Mouse (Mus musculus): Measurements from ENCODE around the gene Ddx39b. TPM values are rescaled to one million over a fixed set of nuclear protein-coding genes. Genes with fewer than 3 reads are reported as not detected.

The Ddx39b gene
- total and polyA plus RNA-seq, 3 experiments = 208 to 411 (median 242) TPM

DNA sequence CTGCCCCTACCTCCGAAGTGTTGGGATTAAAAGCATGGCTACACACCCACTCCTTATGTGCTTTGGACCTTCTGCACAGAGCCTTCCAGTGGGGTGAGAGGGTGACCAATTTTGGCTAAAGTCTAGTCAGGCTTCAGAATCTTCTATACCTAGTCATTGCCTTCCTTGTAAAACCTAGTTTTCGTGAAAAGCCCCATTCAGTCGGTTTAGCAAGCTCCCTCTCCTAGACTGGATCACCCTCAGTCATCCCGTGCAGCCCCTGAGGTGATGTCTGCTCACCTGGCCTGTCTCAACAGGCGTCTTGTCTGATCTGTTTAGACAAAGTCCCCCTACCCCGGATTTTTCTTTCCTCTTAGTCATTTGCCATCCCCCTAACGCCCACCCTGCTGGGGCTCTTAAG, 43.5 kb upstream of the Ddx39b start:
- Histone ChIP-seq H3K79me2 (replicated peaks; ENCODE audit: control insufficient read depth, extremely low read depth, insufficient read depth, poor library complexity, severe bottlenecking) (peaks cover 28% of the 10 kb centered on the region), H3K27ac (ENCODE audit: insufficient read depth, low read depth) (peak overlapping the region; percentile 73), H3K4me3 (replicated peaks in 1 of 3; ENCODE audit: low read depth in 2 of 3, low read length in 2 of 3, poor library complexity in 1 of 3) (no peak overlapping the region), H3K9me3 (replicated peaks; ENCODE audit: low read length) (no peaks in the 10 kb centered on the region), H3K36me3 (replicated peaks in 1 of 2; ENCODE audit: control insufficient read depth in 1 of 2, insufficient read depth in 1 of 2, low read length in 1 of 2) (peaks cover 3 to 15% of the 10 kb centered on the region in 2 experiments), H3K4me1 (ENCODE audit: control insufficient read depth in 1 of 2, insufficient read depth in 2 of 2) (peaks cover 18 to 43% of the 10 kb centered on the region in 2 experiments), H3K27me3 (replicated peaks) (no peaks in the 10 kb centered on the region), H3K9ac (ENCODE audit: insufficient read depth, low read depth) (no peak overlapping the region), H3K4me2 (ENCODE audit: insufficient read depth, low read depth, poor library complexity, severe bottlenecking) (no peak overlapping the region)
- DNase-seq (ENCODE audit: extremely low read depth) = no peak
- dilution Hi-C loops (cut with MboI; ENCODE audit: extremely low pct_ligation_motif_present, extremely low pct_unique_long_range_greater_than_20kb, low sequenced_read_pairs) (no loop called here), in situ Hi-C loops (cut with MboI; ENCODE audit: low pct_ligation_motif_present, low pct_unique_long_range_greater_than_20kb, low sequenced_read_pairs) (no loop called here)
- TF ChIP-seq KAT2A (IDR thresholded peaks at IDR 0.05; ENCODE audit: insufficient replicate concordance, low read length) (no peak), GABPA (IDR thresholded peaks at IDR 0.05; ENCODE audit: insufficient replicate concordance, low read depth, low read length) (no peak)

DNA sequence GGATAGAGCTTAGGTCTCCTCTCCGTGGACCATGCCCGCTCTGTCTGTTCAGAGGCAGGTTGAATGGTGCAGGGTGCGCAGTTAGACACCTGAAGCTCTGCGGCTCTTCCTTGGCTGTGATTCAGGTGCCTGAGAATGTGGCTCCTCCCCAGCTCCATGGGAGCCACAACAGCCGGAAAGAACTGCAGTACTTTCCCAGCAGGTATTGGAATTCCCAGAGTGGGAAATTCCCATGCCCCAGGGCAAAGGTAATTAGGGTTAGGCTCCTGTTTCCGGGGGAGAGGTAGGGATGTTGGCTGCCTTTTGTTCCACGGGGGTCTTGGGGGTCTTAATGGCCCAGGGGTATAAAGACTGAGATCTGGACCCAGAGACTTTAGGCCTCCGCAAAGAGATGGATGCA, 42.6 kb upstream of the Ddx39b start:
- peaks cover 28% of the 10 kb centered on the region for H3K79me2 ChIP-seq (replicated peaks; ENCODE audit: control insufficient read depth, extremely low read depth, insufficient read depth, poor library complexity, severe bottlenecking)
- H3K9ac ChIP-seq (ENCODE audit: insufficient read depth, low read depth) = no peak overlapping the region
- dilution Hi-C loops (cut with MboI; ENCODE audit: extremely low pct_ligation_motif_present, extremely low pct_unique_long_range_greater_than_20kb, low sequenced_read_pairs) = no loop called here
- in situ Hi-C loops (cut with MboI; ENCODE audit: low pct_ligation_motif_present, low pct_unique_long_range_greater_than_20kb, low sequenced_read_pairs) = no loop called here
- DNase-seq (ENCODE audit: extremely low read depth) = no peak
- H3K27ac ChIP-seq (ENCODE audit: insufficient read depth, low read depth) = peak overlapping the region; percentile 18; the same call in 1 of the 2 replicates
- no peaks in the 10 kb centered on the region for H3K27me3 ChIP-seq (replicated peaks)
- H3K4me1 ChIP-seq (ENCODE audit: control insufficient read depth in 1 of 2, insufficient read depth in 2 of 2) = peaks cover 11 to 43% of the 10 kb centered on the region in 2 experiments
- H3K36me3 ChIP-seq (replicated peaks in 1 of 2; ENCODE audit: control insufficient read depth in 1 of 2, insufficient read depth in 1 of 2, low read length in 1 of 2) = peaks cover 3 to 15% of the 10 kb centered on the region in 2 experiments
- H3K4me2 ChIP-seq (ENCODE audit: insufficient read depth, low read depth, poor library complexity, severe bottlenecking) = peak overlapping the region; percentile 95
- no peaks in the 10 kb centered on the region for H3K9me3 ChIP-seq (replicated peaks; ENCODE audit: low read length)
- no peak for TF ChIP-seq ZC3H11A (IDR thresholded peaks at IDR 0.05; ENCODE audit: low read depth, low read length)
- peak; percentile 47; the same call in 1 of the 2 replicates for TF ChIP-seq POLR2A (IDR thresholded peaks at IDR 0.05; ENCODE audit: low read depth, low read length)
- peak overlapping the region in 1 of 3 experiments; percentile 73 for H3K4me3 ChIP-seq (replicated peaks in 1 of 3; ENCODE audit: low read depth in 2 of 3, low read length in 2 of 3, poor library complexity in 1 of 3)

DNA sequence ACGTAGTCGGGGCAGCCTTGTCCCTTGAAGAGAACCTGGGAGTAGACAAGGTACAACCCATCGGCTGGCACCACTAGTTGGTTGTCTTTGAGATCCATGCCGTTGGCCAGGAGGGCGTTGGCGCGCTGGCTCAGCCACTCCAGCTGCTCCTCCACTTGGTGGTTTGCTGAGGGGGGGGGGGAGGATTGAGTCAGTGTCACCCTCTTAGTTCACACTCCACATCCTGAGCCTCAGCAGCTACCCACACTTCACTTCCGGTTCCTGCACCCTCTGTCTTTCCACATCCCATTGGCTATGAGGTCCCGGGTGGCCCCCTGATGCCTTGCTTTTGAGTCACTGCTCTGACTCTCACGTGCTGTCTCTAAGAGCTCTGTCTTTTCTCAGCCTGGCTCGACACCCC, 41.1 kb upstream of the Ddx39b start:
- peak; percentile 93 for DNase-seq (ENCODE audit: extremely low read depth)
- H3K4me3 ChIP-seq (replicated peaks in 1 of 3; ENCODE audit: low read depth in 2 of 3, low read length in 2 of 3, poor library complexity in 1 of 3) = peak overlapping the region; percentile 68 to 92 (median 73)
- peaks cover 3 to 15% of the 10 kb centered on the region in 2 experiments for H3K36me3 ChIP-seq (replicated peaks in 1 of 2; ENCODE audit: control insufficient read depth in 1 of 2, insufficient read depth in 1 of 2, low read length in 1 of 2)
- H3K4me1 ChIP-seq (ENCODE audit: control insufficient read depth in 1 of 2, insufficient read depth in 2 of 2) = peaks cover 17 to 54% of the 10 kb centered on the region in 2 experiments; a peak in 3 of 4 replicates
- peaks cover 28% of the 10 kb centered on the region for H3K79me2 ChIP-seq (replicated peaks; ENCODE audit: control insufficient read depth, extremely low read depth, insufficient read depth, poor library complexity, severe bottlenecking)
- in situ Hi-C loops (cut with MboI; ENCODE audit: low pct_ligation_motif_present, low pct_unique_long_range_greater_than_20kb, low sequenced_read_pairs) (no loop called here), dilution Hi-C loops (cut with MboI; ENCODE audit: extremely low pct_ligation_motif_present, extremely low pct_unique_long_range_greater_than_20kb, low sequenced_read_pairs) (no loop called here)
- peak overlapping the region; percentile 83; the same call in 1 of the 2 replicates for H3K9ac ChIP-seq (ENCODE audit: insufficient read depth, low read depth)
- H3K27me3 ChIP-seq (replicated peaks) = no peaks in the 10 kb centered on the region
- peak overlapping the region; percentile 95 for H3K4me2 ChIP-seq (ENCODE audit: insufficient read depth, low read depth, poor library complexity, severe bottlenecking)
- H3K9me3 ChIP-seq (replicated peaks; ENCODE audit: low read length) = no peaks in the 10 kb centered on the region
- peak overlapping the region; percentile 78 for H3K27ac ChIP-seq (ENCODE audit: insufficient read depth, low read depth)
- TF ChIP-seq KAT2A (IDR thresholded peaks at IDR 0.05; ENCODE audit: insufficient replicate concordance, low read length) (no peak), JUND (conservative IDR thresholded peaks at IDR 0.05; ENCODE audit: low read depth, low read length) (no peak), JUN (IDR thresholded peaks at IDR 0.05; ENCODE audit: insufficient read depth, low read depth, low read length) (no peak), MAFK (IDR thresholded peaks at IDR 0.05; ENCODE audit: insufficient replicate concordance, low read length) (no peak), TBP (conservative IDR thresholded peaks at IDR 0.05; ENCODE audit: low read depth, low read length) (no peak; the same call in 1 of the 2 replicates), E2F4 (IDR thresholded peaks at IDR 0.05; ENCODE audit: insufficient replicate concordance, low read depth, low read length) (no peak), HCFC1 (IDR thresholded peaks at IDR 0.05; ENCODE audit: low read depth, low read length) (peak; percentile 55), ZC3H11A (IDR thresholded peaks at IDR 0.05; ENCODE audit: low read depth, low read length) (no peak), MAX (IDR thresholded peaks at IDR 0.05; ENCODE audit: low read length) (peak; percentile 80), ZMIZ1 (IDR thresholded peaks at IDR 0.05; ENCODE audit: low read depth, low read length) (no peak), ZKSCAN1 (IDR thresholded peaks at IDR 0.05; ENCODE audit: borderline replicate concordance, low read depth, low read length) (no peak), EP300 (IDR thresholded peaks at IDR 0.05; ENCODE audit: low read length) (0 out of 2 replicates have a peak, but pooled peaks have one; percentile 21), ELF1 (IDR thresholded peaks at IDR 0.05; ENCODE audit: low read depth, low read length) (peak; percentile 80), RAD21 (IDR thresholded peaks at IDR 0.05; ENCODE audit: low read depth, low read length) (no peak), POLR2A (IDR thresholded peaks at IDR 0.05; ENCODE audit: low read depth, low read length) (peak; percentile 51; the same call in 1 of the 2 replicates), IRF4 (IDR thresholded peaks at IDR 0.05; ENCODE audit: low read depth, low read length) (peak; percentile 57), MYC (IDR thresholded peaks at IDR 0.05; ENCODE audit: low read depth, low read length) (peak; percentile 46; the same call in 1 of the 2 replicates), MXI1 (IDR thresholded peaks at IDR 0.05; ENCODE audit: low read depth, low read length) (peak; percentile 53), NELFE (IDR thresholded peaks at IDR 0.05; ENCODE audit: low read depth, low read length) (no peak), RCOR1 (conservative IDR thresholded peaks at IDR 0.05; ENCODE audit: low read depth, low read length) (no peak), MAZ (IDR thresholded peaks at IDR 0.05; ENCODE audit: low read depth, low read length) (no peak; the same call in 1 of the 2 replicates), CTCF (conservative IDR thresholded peaks at IDR 0.05 in 1 of 2, IDR thresholded peaks at IDR 0.05 in 1 of 2; ENCODE audit: low read depth in 2 of 2, low read length in 2 of 2) (no peak), POLR2AphosphoS2 (IDR thresholded peaks at IDR 0.05; ENCODE audit: low read depth, low read length) (no peak), ZNF384 (IDR thresholded peaks at IDR 0.05; ENCODE audit: low read depth, low read length) (no peak)

Measured in CH12.LX (cell line).